In the genomic region with DNA sequence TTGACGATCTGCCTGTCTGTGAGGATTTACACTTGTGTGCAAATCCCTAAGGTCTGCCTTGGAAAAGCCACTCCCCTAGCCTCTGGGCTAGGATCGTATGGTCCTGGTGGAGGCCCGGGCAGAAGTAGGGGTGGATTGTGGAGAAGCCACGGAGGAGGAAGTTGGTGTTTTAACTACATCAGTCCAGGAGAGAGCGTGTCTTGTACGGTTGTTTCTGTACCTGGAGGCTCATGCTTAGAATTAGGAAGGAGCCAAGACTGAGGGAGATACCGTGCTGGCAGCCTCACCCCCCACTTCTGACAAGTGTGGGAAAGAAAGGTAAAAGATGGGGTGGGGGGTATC, we compare ENCODE assay signal across 10 mouse cellular contexts. TPM values are rescaled to one million over a fixed set of nuclear protein-coding genes. Genes with fewer than 3 reads are reported as not detected.
A peak's percentile ranks its signal among the peaks of the same experiment; 100 is the strongest.
DNase-seq lines count a peak whose midpoint lies in the region; ATAC-seq and TF ChIP-seq lines count a peak whose summit lies in the region.
"Had no signal": no experiment of that assay in that cellular context is flagged by ENCODE, and none has a peak within 500 bp of the region (broad histone marks: within the 10 kb centered on the region; RNA-seq: fewer than 3 reads in every experiment).

No protein-coding gene starts in this region.

- H3K27ac ChIP-seq in gastrocnemius, adult 2 months, result peak overlapping the region; percentile 80
- peak overlapping the region; percentile 83 for H3K27ac ChIP-seq in kidney, embryonic 16.5 days (ENCODE audit: low read length)
- 0 out of 2 replicates have a peak overlapping the region, but pooled peaks have one; percentile 32 for H3K27ac ChIP-seq in cortical plate, adult 2 months (ENCODE audit: insufficient read depth, low read length)
- H3K27ac ChIP-seq in limb, embryonic 15.5 days, result 0 out of 2 replicates have a peak overlapping the region, but pooled peaks have one; percentile 33
- H3K27ac ChIP-seq: midbrain, embryonic 15.5 days had no signal

- peak overlapping the region; percentile 72 for H3K4me3 ChIP-seq in gastrocnemius, adult 2 months
- peak overlapping the region; percentile 6; the same call in 1 of the 2 replicates for H3K4me3 ChIP-seq in kidney, embryonic 16.5 days (ENCODE audit: low read length)
- H3K4me3 ChIP-seq in cortical plate, adult 2 months (ENCODE audit: insufficient read depth, low read length), result peak overlapping the region; percentile 30; the same call in 1 of the 2 replicates
- no peak overlapping the region for H3K4me3 ChIP-seq in limb, embryonic 15.5 days
- H3K4me3 ChIP-seq: midbrain, embryonic 15.5 days had no signal

- H3K4me1 ChIP-seq in kidney, embryonic 16.5 days (ENCODE audit: insufficient read depth, low read length), result peaks cover 65% of the 10 kb centered on the region
- H3K4me1 ChIP-seq in cortical plate, adult 2 months (ENCODE audit: control insufficient read depth, insufficient read depth, low read length), result 0 out of 2 replicates have a peak, but pooled peaks cover 4% of the 10 kb centered on the region
- peaks cover 43% of the 10 kb centered on the region for H3K4me1 ChIP-seq in limb, embryonic 15.5 days

- peak overlapping the region; percentile 47 for H3K4me2 ChIP-seq in kidney, embryonic 16.5 days (replicated peaks; ENCODE audit: low read depth, low read length)
- H3K4me2 ChIP-seq in limb, embryonic 15.5 days, result no peak overlapping the region
- H3K4me2 ChIP-seq: midbrain, embryonic 15.5 days had no signal

- H3K27me3 ChIP-seq in kidney, embryonic 16.5 days (ENCODE audit: insufficient read depth, low read length), result no peaks in the 10 kb centered on the region
- H3K27me3 ChIP-seq in limb, embryonic 15.5 days, result no peaks in the 10 kb centered on the region

- no peak for TF ChIP-seq CTCF in gastrocnemius, adult 2 months (IDR thresholded peaks at IDR 0.05)
- no peak for TF ChIP-seq CTCF in cortical plate, adult 2 months (IDR thresholded peaks at IDR 0.05; ENCODE audit: extremely low read depth, insufficient read depth, low read length)

- ATAC-seq in kidney, embryonic 16.5 days (ENCODE audit: low FRiP score, low TSS enrichment), result no peak; the same call in 1 of the 2 replicates
- no peak for ATAC-seq in limb, embryonic 15.5 days (ENCODE audit: insufficient number of reproducible peaks, low FRiP score, low TSS enrichment, low read depth)

- H3K9me3 ChIP-seq in kidney, embryonic 16.5 days (ENCODE audit: low read length), result no peaks in the 10 kb centered on the region
- no peaks in the 10 kb centered on the region for H3K9me3 ChIP-seq in limb, embryonic 15.5 days
- H3K9me3 ChIP-seq: midbrain, embryonic 15.5 days had no signal

- no peak for DNase-seq in gastrocnemius, adult 2 months
- no peak for DNase-seq in gastrocnemius, postnatal 4 days (ENCODE audit: low spot score in 2 of 2)
- no peak for DNase-seq in kidney, adult 9 months
- DNase-seq in adrenal gland, adult 2 months, result no peak
- no peak for DNase-seq in ovary, adult 18-20 months (ENCODE audit: low spot score)
- DNase-seq: thymus, adult 18-20 months had no signal

- no peaks in the 10 kb centered on the region for H3K36me3 ChIP-seq in kidney, embryonic 16.5 days (ENCODE audit: insufficient read depth, low read length)
- no peaks in the 10 kb centered on the region for H3K36me3 ChIP-seq in limb, embryonic 15.5 days
- H3K36me3 ChIP-seq: midbrain, embryonic 15.5 days had no signal

- H3K9ac ChIP-seq in kidney, embryonic 16.5 days (replicated peaks; ENCODE audit: low read length), result peak overlapping the region; percentile 66
- no peak overlapping the region for H3K9ac ChIP-seq in limb, embryonic 15.5 days
- H3K9ac ChIP-seq: midbrain, embryonic 15.5 days had no signal

- intact Hi-C loops in gastrocnemius, adult 2 months (cut with DNase I), result no loop called here

- WGBS in kidney, embryonic 16.5 days, result 24% methylated on average over 7 of the region's 7 CpGs
- WGBS in limb, embryonic 15.5 days, result 15% methylated on average over 7 of the region's 7 CpGs

- no peak for TF ChIP-seq POLR2A in cortical plate, adult 2 months (IDR thresholded peaks at IDR 0.05; ENCODE audit: extremely low read depth, insufficient read depth, low read length)

RNA-seq across cellular contexts. Expression of a gene that starts 17.4 kb away (rescaled TPM):
- 1 to 10 TPM; 5.3 to 6.1 TPM for total RNA-seq in gastrocnemius, adult 2 months (2021)
- 10 to 100 TPM; 23.2 to 27.6 TPM for total RNA-seq in gastrocnemius, postnatal 4 days (2021)
- 23.0 and 24.8 TPM in 2 replicates for polyA plus RNA-seq in kidney, embryonic 16.5 days (2015; fragmentation: Nextera tagmentation; extraction: Ambion mirVana)
- 16.0 and 19.0 TPM in 2 replicates for polyA plus RNA-seq in cortical plate, adult 2 months (2012; rRNA removed)
- 6.0 and 8.0 TPM in 2 replicates for polyA plus RNA-seq in limb, embryonic 15.5 days (2015; fragmentation: Nextera tagmentation; extraction: Ambion mirVana)
- total RNA-seq in adrenal gland, adult 2 months (2021), result 10 to 100 TPM in 1 of 2 experiments, 1 to 10 TPM in 1; 9.9 to 17.5 TPM
- polyA plus RNA-seq in adrenal gland, adult 2 months (2012; rRNA removed), result 5.1 and 7.9 TPM in 2 replicates

Comparison
In these comparisons a context has a peak if more than half of its experiments do, and no peak if none do; other contexts are left out.
1. H3K27ac ChIP-seq: peak in every context shown above with its lines; median percentile 83 in kidney, embryonic 16.5 days; 80 in gastrocnemius, adult 2 months; 33 in limb, embryonic 15.5 days; 32 in cortical plate, adult 2 months.